Mouse (Mus musculus): Measurements from ENCODE around the gene Armc9. TPM values are rescaled to one million over a fixed set of nuclear protein-coding genes. Genes with fewer than 3 reads are reported as not detected.

Gene Armc9
- polyA plus RNA-seq, 1 experiment from 2014 or later = 18.3 TPM

GRCm38 (mm10) chr1:86309270-86309833 is 154.8 kb downstream of the Armc9 start:
- H3K4me1 ChIP-seq = no peaks in the 10 kb centered on the region
- no peaks in the 10 kb centered on the region for H3K9me3 ChIP-seq
- H3K27me3 ChIP-seq (replicated peaks) = peaks cover 9% of the 10 kb centered on the region
- no peak overlapping the region for H3K4me3 ChIP-seq (replicated peaks)
- ATAC-seq (ENCODE audit: insufficient read depth, low FRiP score, low read depth) = no peak
- H3K36me3 ChIP-seq = no peaks in the 10 kb centered on the region
- H3K27ac ChIP-seq = no peak overlapping the region
- WGBS = 82% methylated on average over 7 of the region's 7 CpGs
- no peak overlapping the region for H3K4me2 ChIP-seq
- H3K9ac ChIP-seq = no peak overlapping the region

GRCm38 (mm10) chr1:86310536-86311310 is 156.1 kb downstream of the Armc9 start:
- WGBS = 45% methylated on average over 15 of the region's 15 CpGs
- Histone ChIP-seq H3K4me3 (replicated peaks) (no peak overlapping the region), H3K27me3 (replicated peaks) (no peaks in the 10 kb centered on the region), H3K36me3 (no peaks in the 10 kb centered on the region), H3K27ac (no peak overlapping the region), H3K9ac (no peak overlapping the region), H3K4me1 (no peaks in the 10 kb centered on the region), H3K4me2 (no peak overlapping the region), H3K9me3 (no peaks in the 10 kb centered on the region)
- no peak for ATAC-seq (ENCODE audit: insufficient read depth, low FRiP score, low read depth)

- Histone ChIP-seq H3K4me1 (no peaks in the 10 kb centered on the region), H3K27me3 (replicated peaks) (no peaks in the 10 kb centered on the region), H3K4me2 (no peak overlapping the region), H3K36me3 (no peaks in the 10 kb centered on the region), H3K9ac (no peak overlapping the region), H3K4me3 (replicated peaks) (no peak overlapping the region), H3K9me3 (no peaks in the 10 kb centered on the region), H3K27ac (no peak overlapping the region)
- WGBS = 40% methylated on average over 10 of the region's 10 CpGs
- ATAC-seq (ENCODE audit: insufficient read depth, low FRiP score, low read depth) = no peak
Observed at GRCm38 (mm10) chr1:86311467-86312005, 157.0 kb downstream of the Armc9 start.

- Histone ChIP-seq H3K4me1 (no peaks in the 10 kb centered on the region), H3K9me3 (no peaks in the 10 kb centered on the region), H3K9ac (no peak overlapping the region), H3K4me2 (no peak overlapping the region), H3K36me3 (no peaks in the 10 kb centered on the region), H3K4me3 (replicated peaks) (no peak overlapping the region), H3K27me3 (replicated peaks) (no peaks in the 10 kb centered on the region), H3K27ac (no peak overlapping the region)
- ATAC-seq (ENCODE audit: insufficient read depth, low FRiP score, low read depth) = peak; percentile 75
- 70% methylated on average over 3 of the region's 3 CpGs for WGBS
Observed at GRCm38 (mm10) chr1:86312269-86312668, 157.7 kb downstream of the Armc9 start.

- Histone ChIP-seq H3K4me2 (0 out of 2 replicates have a peak overlapping the region, but pooled peaks have one; percentile 9), H3K27me3 (replicated peaks) (no peaks in the 10 kb centered on the region), H3K4me1 (no peaks in the 10 kb centered on the region), H3K36me3 (no peaks in the 10 kb centered on the region), H3K9ac (no peak overlapping the region), H3K27ac (no peak overlapping the region), H3K4me3 (replicated peaks) (no peak overlapping the region), H3K9me3 (no peaks in the 10 kb centered on the region)
- 54% methylated on average over 16 of the region's 16 CpGs for WGBS
- ATAC-seq (ENCODE audit: insufficient read depth, low FRiP score, low read depth) = no peak
Observed at GRCm38 (mm10) chr1:86313096-86313771, 158.7 kb downstream of the Armc9 start.

GRCm38 (mm10) chr1:86313772-86314125 is 159.2 kb downstream of the Armc9 start:
- Histone ChIP-seq H3K4me2 (0 out of 2 replicates have a peak overlapping the region, but pooled peaks have one; percentile 9), H3K36me3 (no peaks in the 10 kb centered on the region), H3K9ac (no peak overlapping the region), H3K27ac (no peak overlapping the region), H3K4me1 (no peaks in the 10 kb centered on the region), H3K9me3 (no peaks in the 10 kb centered on the region), H3K4me3 (replicated peaks) (no peak overlapping the region), H3K27me3 (replicated peaks) (no peaks in the 10 kb centered on the region)
- ATAC-seq (ENCODE audit: insufficient read depth, low FRiP score, low read depth) = no peak
- WGBS = 26% methylated on average over 15 of the region's 15 CpGs

GRCm38 (mm10) chr1:86320822-86321413 is 166.3 kb downstream of the Armc9 start:
- H3K9me3 ChIP-seq = no peaks in the 10 kb centered on the region
- ATAC-seq (ENCODE audit: insufficient read depth, low FRiP score, low read depth) = no peak
- no peaks in the 10 kb centered on the region for H3K27me3 ChIP-seq (replicated peaks)
- 88% methylated on average over 8 of the region's 8 CpGs for WGBS
- H3K4me2 ChIP-seq = no peak overlapping the region
- H3K9ac ChIP-seq = no peak overlapping the region
- no peak overlapping the region for H3K4me3 ChIP-seq (replicated peaks)
- H3K36me3 ChIP-seq = no peaks in the 10 kb centered on the region
- no peaks in the 10 kb centered on the region for H3K4me1 ChIP-seq
- no peak overlapping the region for H3K27ac ChIP-seq

Other genes starting within 250 kb of the Armc9 start
- 0.39 and 0.58 TPM in 2 replicates for gene 4933407L21Rik, start 226.3 kb upstream of the Armc9 start, polyA plus RNA-seq (2015; fragmentation: Nextera tagmentation; extraction: Ambion mirVana)
- 0.04 and 0.05 TPM in 2 replicates for gene Gpr55, start 193.8 kb upstream of the Armc9 start, polyA plus RNA-seq (2015; fragmentation: Nextera tagmentation; extraction: Ambion mirVana)
- gene Spata3, start 138.0 kb upstream of the Armc9 start, polyA plus RNA-seq (2015; fragmentation: Nextera tagmentation; extraction: Ambion mirVana) = not detected in 2 replicates
- 4.7 and 5.9 TPM in 2 replicates for gene 2810459M11Rik, start 108.9 kb upstream of the Armc9 start, polyA plus RNA-seq (2015; fragmentation: Nextera tagmentation; extraction: Ambion mirVana)
- gene Psmd1, start 90.4 kb upstream of the Armc9 start, polyA plus RNA-seq (2015; fragmentation: Nextera tagmentation; extraction: Ambion mirVana) = 147 and 158 TPM in 2 replicates
- 1.2 TPM in 2 replicates for gene Htr2b, start 42.8 kb upstream of the Armc9 start, polyA plus RNA-seq (2015; fragmentation: Nextera tagmentation; extraction: Ambion mirVana)
- gene Gm21972, start 21.1 kb upstream of the Armc9 start, polyA plus RNA-seq (2015; fragmentation: Nextera tagmentation; extraction: Ambion mirVana) = not detected in 2 replicates
- gene B3gnt7, start 148.1 kb downstream of the Armc9 start, polyA plus RNA-seq (2015; fragmentation: Nextera tagmentation; extraction: Ambion mirVana) = 4.6 and 5.5 TPM in 2 replicates
- 368 and 423 TPM in 2 replicates for gene Ncl, start 204.6 kb downstream of the Armc9 start, polyA plus RNA-seq (2015; fragmentation: Nextera tagmentation; extraction: Ambion mirVana)